Mouse (Mus musculus) CH12F3 (cell line): ENCODE measurements around the gene Gm49369.
"Not testable (repeated sequence)": the region's sequence is repeated elsewhere in the genome, so short reads cannot be mapped to it uniquely, and the experiment has no call there.

Source experiments
- in situ Hi-C: fragments of 300-500 bp; cut with MboI; formaldehyde crosslinking; loops from 2 replicates; pipeline ENCODE4 v1.14.3; 2020; ENCODE audit warnings: low sequenced_read_pairs

Gene Gm49369

GRCm38 (mm10) chr7:142331281-142331680 lies 51.2 kb downstream of the Gm49369 start:
- in situ Hi-C loops, result loop anchor here (10.0 kb wide), 1 partner anchor 344 kb away; no protein-coding TSS in a partner anchor

- in situ Hi-C loops, result loop anchor here (10.0 kb wide), 1 partner anchor 345 kb away; no protein-coding TSS in a partner anchor
Measured at GRCm38 (mm10) chr7:142330271-142330724, 52.2 kb downstream of the Gm49369 start.

GRCm38 (mm10) chr7:142328507-142328906 lies 54.0 kb downstream of the Gm49369 start:
- in situ Hi-C loops, result no loop called here

- in situ Hi-C loops, result no loop called here
Measured at GRCm38 (mm10) chr7:142326714-142327445, 55.6 kb downstream of the Gm49369 start.

- in situ Hi-C loops, result no loop called here
Measured at GRCm38 (mm10) chr7:142323396-142324117, 58.9 kb downstream of the Gm49369 start.

- in situ Hi-C loops, result no loop called here
Measured at GRCm38 (mm10) chr7:142322641-142323040, 59.8 kb downstream of the Gm49369 start.

GRCm38 (mm10) chr7:142321637-142322306 lies 60.7 kb downstream of the Gm49369 start:
- in situ Hi-C loops, result not testable (repeated sequence)
